Mouse (Mus musculus) liver, embryonic 13.5 days (tissue): ENCODE measurements around the gene Edn2. TPM values are rescaled to one million over a fixed set of nuclear protein-coding genes. Genes with fewer than 3 reads are reported as not detected.

ENCODE experiments used
- ATAC-seq: fragments of 200-750 bp; cut with Nextera tagmentation; 2 replicates; pipeline ENCODE4 v1.8.0; 2017; ENCODE audit warnings: low read depth, mild to moderate bottlenecking, moderate number of reproducible peaks, moderate library complexity
- DNase-seq: peaks from one replicate; pipeline ENCODE4 v3.0.0; 2022
- H3K27ac ChIP-seq: fragments of 300-500 bp; sonication (generic); 2 replicates; pipeline ENCODE4 v1.5.1; 2015; ENCODE audit warnings: moderate library complexity, mild to moderate bottlenecking, inconsistent platforms
- H3K27me3 ChIP-seq: fragments of 300-500 bp; sonication (generic); 2 replicates; pipeline ENCODE4 v1.6.1; 2015; ENCODE audit warnings: mild to moderate bottlenecking, inconsistent platforms
- H3K36me3 ChIP-seq: fragments of 300-500 bp; sonication (generic); 2 replicates; pipeline ENCODE4 v1.6.1; 2015; ENCODE audit warnings: mild to moderate bottlenecking, inconsistent platforms
- H3K4me1 ChIP-seq: fragments of 300-500 bp; sonication (generic); replicated peaks from 2 replicates; pipeline ENCODE4 v1.6.1; 2015; ENCODE audit warnings: inconsistent platforms
- H3K4me2 ChIP-seq: fragments of 300-500 bp; sonication (generic); 2 replicates; pipeline ENCODE4 v1.6.1; 2015; ENCODE audit warnings: inconsistent platforms, mild to moderate bottlenecking, moderate library complexity
- H3K4me3 ChIP-seq: fragments of 300-500 bp; sonication (generic); replicated peaks from 2 replicates; pipeline ENCODE4 v1.5.1; 2015; ENCODE audit warnings: mild to moderate bottlenecking, inconsistent platforms
- H3K9ac ChIP-seq: fragments of 300-500 bp; sonication (generic); 2 replicates; pipeline ENCODE4 v1.6.1; 2015; ENCODE audit warnings: mild to moderate bottlenecking, inconsistent platforms
- H3K9me3 ChIP-seq: fragments of 300-500 bp; sonication (generic); replicated peaks from 2 replicates; pipeline ENCODE4 v1.6.1; 2016; ENCODE audit warnings: inconsistent platforms
- WGBS: fragments of 180-500 bp; shearing (Covaris S2); methylation state at CpG from one replicate; pipeline ENCODE4 v1.1.7; 2015; ENCODE audit not compliant: insufficient replicate concordance; 5-methylcytosine and 5-hydroxymethylcytosine counted together
- polyA plus RNA-seq: library from polyadenylated mRNA; unstranded; fragments of >200 nt; fragmentation: Nextera tagmentation; extraction: Ambion mirVana; gene quantifications from 2 replicates; pipeline ENCODE4 v1.2.1, GENCODE M21; 2015

Gene Edn2
- polyA plus RNA-seq, 1 experiment from 2014 or later: 0.07 TPM

DNA sequence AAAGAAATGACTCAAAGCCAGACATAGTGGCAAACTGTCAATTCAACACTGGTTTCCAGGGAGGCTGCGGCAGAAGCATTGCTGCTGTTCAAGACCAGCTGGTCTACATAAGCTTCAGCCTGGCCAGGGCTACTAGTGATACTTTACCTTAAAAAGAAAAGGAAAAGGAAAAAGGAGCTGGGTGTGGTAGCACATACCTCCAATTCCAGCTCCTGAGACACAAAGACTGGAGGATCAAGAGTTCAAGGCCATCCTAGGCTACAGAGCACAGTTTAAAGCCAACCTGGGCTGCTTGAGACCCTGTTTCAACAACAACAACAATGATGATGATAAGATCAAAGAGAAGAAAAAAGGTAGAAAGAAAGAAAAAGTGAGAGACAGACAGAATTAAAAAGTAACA is 25.4 kb downstream of the Edn2 start:
- Histone ChIP-seq H3K9ac (no peak overlapping the region), H3K36me3 (no peaks in the 10 kb centered on the region), H3K4me2 (no peak overlapping the region), H3K27me3 (0 out of 2 replicates have a peak, but pooled peaks cover 2% of the 10 kb centered on the region), H3K9me3 (no peaks in the 10 kb centered on the region), H3K4me3 (no peak overlapping the region), H3K4me1 (no peaks in the 10 kb centered on the region), H3K27ac (no peak overlapping the region)
- ATAC-seq: no peak
- 76% methylated on average over 1 of the region's 1 CpGs for WGBS
- DNase-seq: no peak

DNA sequence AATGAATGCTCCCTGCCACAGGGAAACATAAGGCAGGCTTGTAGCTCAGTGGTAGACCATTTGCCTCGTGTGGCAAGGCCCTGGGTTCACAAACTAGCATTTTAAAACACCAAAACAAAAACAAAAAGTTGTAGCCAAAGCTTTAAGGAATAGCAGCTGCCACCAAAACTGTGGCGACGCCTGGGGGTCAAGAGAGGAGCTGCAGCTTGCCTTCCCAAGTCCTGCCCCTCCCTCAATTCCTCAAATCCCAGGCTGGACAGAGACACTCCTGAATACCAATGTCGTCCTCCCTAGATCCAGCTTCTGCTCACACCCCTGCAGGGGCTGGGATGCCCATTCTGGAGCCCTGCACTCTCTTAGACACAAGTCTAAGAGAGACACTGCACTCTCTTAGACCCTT is 25.9 kb downstream of the Edn2 start:
- no peak overlapping the region for H3K4me3 ChIP-seq
- DNase-seq: no peak
- 2% methylated on average over 4 of the region's 4 CpGs for WGBS

DNA sequence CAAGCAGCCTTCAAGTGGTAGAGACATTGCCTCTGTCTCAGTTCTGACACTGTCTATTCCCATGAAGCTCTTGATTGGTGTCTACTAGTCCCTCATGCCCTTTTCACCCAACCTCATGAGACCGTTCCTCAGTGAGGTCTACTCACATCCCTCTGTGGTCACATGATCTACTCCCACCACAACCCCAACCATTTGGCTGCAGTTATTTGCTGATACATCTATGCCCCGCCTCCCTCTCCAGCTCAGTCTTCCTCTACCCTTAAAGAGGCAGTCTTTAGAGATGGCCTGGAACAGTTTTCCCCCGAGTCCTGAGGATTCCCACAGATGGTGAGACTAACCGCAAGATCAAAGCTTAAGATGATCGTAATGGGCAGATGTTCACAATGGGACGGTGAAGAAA is 27.2 kb downstream of the Edn2 start:
- Histone ChIP-seq H3K27ac (no peak overlapping the region), H3K4me3 (no peak overlapping the region), H3K4me2 (no peak overlapping the region), H3K27me3 (0 out of 2 replicates have a peak, but pooled peaks cover 2% of the 10 kb centered on the region), H3K9ac (no peak overlapping the region), H3K9me3 (no peaks in the 10 kb centered on the region), H3K4me1 (no peaks in the 10 kb centered on the region; the same call in 1 of the 2 replicates), H3K36me3 (no peaks in the 10 kb centered on the region)
- WGBS: 65% methylated on average over 6 of the region's 6 CpGs
- DNase-seq (no peak), ATAC-seq (no peak)

More for the DNA sequence above, 25.9 kb downstream of the Edn2 start:
- Histone ChIP-seq H3K4me2 (no peak overlapping the region), H3K4me1 (no peaks in the 10 kb centered on the region; the same call in 1 of the 2 replicates), H3K27ac (no peak overlapping the region), H3K27me3 (0 out of 2 replicates have a peak, but pooled peaks cover 2% of the 10 kb centered on the region), H3K36me3 (no peaks in the 10 kb centered on the region), H3K9ac (no peak overlapping the region), H3K9me3 (no peaks in the 10 kb centered on the region)
- no peak for ATAC-seq

DNA sequence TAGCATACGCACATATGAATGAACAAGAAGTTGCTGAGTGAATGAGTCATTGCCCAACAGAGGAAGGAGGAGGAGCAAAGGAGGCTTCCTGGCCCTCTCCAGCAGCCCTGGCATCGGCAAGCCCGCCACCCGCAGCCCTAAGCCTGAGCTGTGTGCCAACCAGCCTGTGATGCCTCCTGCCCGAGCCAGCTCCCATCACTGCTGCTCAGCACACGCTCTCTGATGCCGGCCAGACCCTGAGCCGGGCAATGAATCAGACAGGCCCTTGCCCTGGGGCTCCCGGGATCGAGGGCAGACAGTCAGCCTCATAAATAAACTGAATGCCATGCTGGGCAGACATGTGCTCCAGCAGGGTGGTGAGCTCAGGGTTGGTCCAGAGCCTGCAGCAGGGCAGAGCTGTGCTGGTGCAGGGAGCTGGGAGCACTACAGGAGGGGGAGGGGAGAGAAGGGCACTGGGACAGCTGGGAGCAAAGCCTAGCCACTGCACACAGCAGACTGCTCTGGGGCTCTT is 27.7 kb downstream of the Edn2 start:
- ATAC-seq (no peak), DNase-seq (no peak)
- no peak overlapping the region for H3K27ac ChIP-seq
- no peaks in the 10 kb centered on the region for H3K9me3 ChIP-seq
- no peak overlapping the region for H3K4me2 ChIP-seq
- H3K4me1 ChIP-seq: no peaks in the 10 kb centered on the region; the same call in 1 of the 2 replicates
- 0 out of 2 replicates have a peak, but pooled peaks cover 2% of the 10 kb centered on the region for H3K27me3 ChIP-seq
- H3K36me3 ChIP-seq: no peaks in the 10 kb centered on the region
- 51% methylated on average over 10 of the region's 10 CpGs for WGBS
- no peak overlapping the region for H3K4me3 ChIP-seq
- H3K9ac ChIP-seq: no peak overlapping the region

DNA sequence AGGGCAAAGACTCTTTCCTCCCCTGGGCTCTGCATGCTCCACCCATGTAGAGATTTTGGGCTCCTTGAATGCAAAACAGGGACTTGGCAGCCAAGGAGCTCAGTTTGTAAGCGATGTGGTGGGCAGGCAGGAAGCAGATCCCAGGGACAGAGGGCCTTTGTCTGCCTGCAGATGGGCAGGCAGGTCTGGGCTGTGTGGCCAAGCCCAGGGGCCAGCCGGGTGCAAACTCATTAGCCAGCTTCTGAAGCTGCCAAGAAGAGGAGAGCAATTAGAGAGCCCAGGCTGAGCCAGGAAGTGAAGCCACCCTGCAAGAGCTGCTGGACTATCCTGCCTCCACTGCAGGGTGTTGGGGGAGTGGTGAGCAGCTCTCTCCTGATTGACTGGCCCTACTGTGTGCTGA is 28.9 kb downstream of the Edn2 start:
- WGBS: 24% methylated on average over 2 of the region's 2 CpGs
- no peak for ATAC-seq
- H3K27ac ChIP-seq: no peak overlapping the region
- 0 out of 2 replicates have a peak, but pooled peaks cover 2% of the 10 kb centered on the region for H3K27me3 ChIP-seq
- H3K36me3 ChIP-seq: no peaks in the 10 kb centered on the region
- no peak overlapping the region for H3K4me3 ChIP-seq
- H3K4me2 ChIP-seq: no peak overlapping the region
- DNase-seq: no peak
- no peaks in the 10 kb centered on the region; the same call in 1 of the 2 replicates for H3K4me1 ChIP-seq
- no peaks in the 10 kb centered on the region for H3K9me3 ChIP-seq
- no peak overlapping the region for H3K9ac ChIP-seq

DNA sequence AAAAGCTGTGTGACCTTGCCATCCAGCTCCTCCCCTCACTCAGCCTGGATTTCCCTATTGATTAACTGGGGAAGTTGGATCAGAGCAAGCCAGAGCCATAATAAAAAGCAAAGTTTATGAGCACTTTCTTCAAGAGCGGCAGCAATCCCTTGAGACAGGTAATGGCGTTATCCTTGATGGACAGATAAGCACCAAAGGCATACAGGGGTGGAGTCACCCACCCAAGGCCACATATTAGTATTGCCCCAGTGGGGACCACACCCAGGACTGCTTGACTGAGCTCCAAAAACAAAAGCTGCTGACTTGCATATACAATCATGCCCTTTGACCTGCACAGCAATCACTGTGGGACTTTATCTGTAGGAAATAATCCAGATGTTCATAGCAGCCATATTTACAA is 31.0 kb downstream of the Edn2 start:
- Histone ChIP-seq H3K9me3 (no peaks in the 10 kb centered on the region), H3K9ac (no peak overlapping the region), H3K27ac (no peak overlapping the region), H3K27me3 (0 out of 2 replicates have a peak, but pooled peaks cover 2% of the 10 kb centered on the region), H3K36me3 (no peaks in the 10 kb centered on the region), H3K4me2 (no peak overlapping the region), H3K4me3 (no peak overlapping the region), H3K4me1 (no peaks in the 10 kb centered on the region; the same call in 1 of the 2 replicates)
- ATAC-seq (no peak), DNase-seq (no peak)
- 67% methylated on average over 2 of the region's 2 CpGs for WGBS

DNA sequence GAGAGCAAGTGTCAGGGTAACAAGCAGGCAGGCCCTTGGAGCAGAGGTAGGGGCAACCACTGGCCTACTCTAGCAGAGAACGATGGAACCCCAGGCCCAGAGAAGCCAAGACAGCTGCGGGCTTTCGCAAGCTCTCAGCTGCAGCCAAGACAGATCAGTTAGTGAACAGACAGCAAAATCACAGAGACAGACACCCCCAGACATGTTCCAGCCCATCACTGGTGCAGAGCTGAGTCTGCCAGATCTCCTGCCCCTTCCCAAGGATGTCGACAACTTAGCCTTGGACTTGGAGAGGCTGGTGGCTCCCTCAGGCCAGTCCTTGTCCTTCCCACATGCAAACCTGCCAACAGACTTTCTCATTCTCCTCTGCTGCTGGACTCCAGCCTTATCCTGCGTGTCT is 33.0 kb downstream of the Edn2 start:
- Histone ChIP-seq H3K4me2 (no peak overlapping the region), H3K4me1 (no peaks in the 10 kb centered on the region; the same call in 1 of the 2 replicates), H3K36me3 (no peaks in the 10 kb centered on the region), H3K27ac (no peak overlapping the region), H3K9ac (no peak overlapping the region), H3K27me3 (no peaks in the 10 kb centered on the region), H3K9me3 (no peaks in the 10 kb centered on the region), H3K4me3 (no peak overlapping the region)
- no peak for DNase-seq
- 62% methylated on average over 5 of the region's 5 CpGs for WGBS
- ATAC-seq: no peak

DNA sequence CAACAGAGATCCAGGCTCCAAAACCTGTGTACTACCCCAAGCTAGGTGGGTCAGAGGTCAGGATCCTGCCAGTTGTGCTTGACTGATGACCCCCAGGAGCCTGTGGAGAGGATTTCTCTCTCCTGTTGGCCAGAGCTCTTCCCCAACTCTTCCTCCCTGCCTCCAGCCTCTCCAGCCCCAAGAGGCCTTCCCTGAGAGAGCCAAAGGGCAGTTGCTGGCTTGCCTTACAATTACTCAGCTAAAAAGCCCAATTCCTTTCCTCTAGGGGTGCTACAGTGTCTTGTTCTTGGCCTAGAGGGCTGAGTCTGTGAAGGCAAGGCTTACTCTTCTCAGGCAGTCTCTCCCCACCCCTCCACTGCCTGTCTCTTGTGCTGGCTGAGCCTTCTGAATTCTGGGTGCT is 34.0 kb downstream of the Edn2 start:
- H3K9me3 ChIP-seq: no peaks in the 10 kb centered on the region
- DNase-seq: no peak
- no peak overlapping the region for H3K9ac ChIP-seq

DNA sequence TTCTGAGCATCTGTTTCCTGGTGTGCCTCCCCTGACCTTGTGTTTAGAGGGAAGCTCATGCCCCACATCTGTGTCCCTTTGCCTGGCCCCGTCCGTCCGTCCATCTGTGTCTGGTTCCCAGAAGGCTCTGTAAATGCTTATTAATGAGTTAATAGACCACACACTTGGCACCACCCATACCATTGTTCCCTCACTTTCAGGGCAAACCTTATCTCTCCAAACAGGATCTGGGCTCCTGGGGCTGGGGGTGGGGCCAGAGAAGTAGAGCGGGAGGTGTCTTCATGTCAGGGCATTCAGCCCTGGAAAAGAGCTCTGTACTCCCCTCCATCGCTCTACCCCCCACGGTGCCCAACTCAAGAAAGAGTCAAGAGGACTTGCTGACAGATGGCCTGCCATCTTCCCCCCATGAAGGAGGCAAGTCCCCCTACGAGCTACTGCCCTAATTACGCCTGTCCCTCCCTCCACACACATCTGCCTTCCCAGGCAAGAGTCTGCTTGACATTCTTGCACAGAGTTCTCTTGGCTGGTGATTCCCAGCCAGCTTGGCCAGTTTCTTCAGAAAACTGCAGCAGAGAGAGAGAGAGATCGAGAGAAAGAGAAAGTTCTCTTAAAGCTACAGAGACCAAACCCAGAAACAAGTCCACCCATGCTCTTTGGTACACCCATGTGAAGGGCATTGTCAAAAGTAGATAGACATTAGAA is 38.3 kb downstream of the Edn2 start:
- WGBS: 27% methylated on average over 9 of the region's 9 CpGs
- Histone ChIP-seq H3K9ac (no peak overlapping the region), H3K4me3 (no peak overlapping the region), H3K27ac (no peak overlapping the region), H3K4me2 (no peak overlapping the region), H3K9me3 (no peaks in the 10 kb centered on the region), H3K27me3 (no peaks in the 10 kb centered on the region), H3K4me1 (no peaks in the 10 kb centered on the region; the same call in 1 of the 2 replicates), H3K36me3 (no peaks in the 10 kb centered on the region)
- ATAC-seq (no peak), DNase-seq (no peak)

More for the DNA sequence above, 34.0 kb downstream of the Edn2 start:
- H3K4me3 ChIP-seq: no peak overlapping the region
- no peak overlapping the region for H3K27ac ChIP-seq
- no peak for ATAC-seq
- no peaks in the 10 kb centered on the region for H3K27me3 ChIP-seq
- H3K4me2 ChIP-seq: no peak overlapping the region
- H3K36me3 ChIP-seq: no peaks in the 10 kb centered on the region
- no peaks in the 10 kb centered on the region; the same call in 1 of the 2 replicates for H3K4me1 ChIP-seq

DNA sequence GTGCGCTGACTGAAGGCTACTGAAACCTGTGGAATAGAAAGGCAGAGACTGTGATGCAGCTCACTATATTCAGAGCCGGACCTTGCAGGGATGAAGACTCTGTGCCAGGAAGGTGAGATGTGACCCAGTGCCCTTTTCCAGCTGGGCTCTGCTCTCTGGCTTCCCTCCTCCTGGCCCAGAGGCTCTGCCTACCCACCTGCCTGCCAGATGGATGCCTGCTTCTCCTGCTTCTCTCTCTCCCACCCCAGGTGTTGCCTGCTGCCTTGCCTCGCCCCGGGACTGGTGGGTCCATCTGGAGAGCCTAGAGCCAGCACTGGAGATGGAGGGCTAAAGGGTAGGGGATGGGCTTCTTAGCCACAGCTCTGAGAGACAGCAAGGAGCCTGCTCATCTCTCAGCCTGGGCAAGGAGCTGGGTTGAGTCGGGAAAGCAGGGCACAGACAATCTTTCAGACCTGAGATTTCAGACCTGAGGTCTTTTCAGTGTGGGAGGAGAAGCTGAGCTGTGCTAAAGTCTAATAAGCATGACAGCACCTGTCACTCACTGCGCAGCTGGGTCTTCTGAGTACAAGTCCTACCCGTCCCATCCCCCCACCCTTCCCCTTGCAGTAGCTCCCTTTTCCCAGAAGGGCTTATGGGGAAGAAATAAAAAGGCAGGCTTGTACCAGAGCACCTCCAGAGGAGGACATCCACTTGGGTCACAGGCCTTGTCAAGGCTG is 39.7 kb downstream of the Edn2 start:
- Histone ChIP-seq H3K9ac (no peak overlapping the region), H3K27me3 (no peaks in the 10 kb centered on the region), H3K36me3 (no peaks in the 10 kb centered on the region), H3K9me3 (no peaks in the 10 kb centered on the region), H3K4me3 (no peak overlapping the region), H3K4me2 (no peak overlapping the region), H3K27ac (no peak overlapping the region), H3K4me1 (peaks cover 3% of the 10 kb centered on the region; the same call in 1 of the 2 replicates)
- 62% methylated on average over 7 of the region's 7 CpGs for WGBS
- no peak for ATAC-seq
- no peak for DNase-seq

DNA sequence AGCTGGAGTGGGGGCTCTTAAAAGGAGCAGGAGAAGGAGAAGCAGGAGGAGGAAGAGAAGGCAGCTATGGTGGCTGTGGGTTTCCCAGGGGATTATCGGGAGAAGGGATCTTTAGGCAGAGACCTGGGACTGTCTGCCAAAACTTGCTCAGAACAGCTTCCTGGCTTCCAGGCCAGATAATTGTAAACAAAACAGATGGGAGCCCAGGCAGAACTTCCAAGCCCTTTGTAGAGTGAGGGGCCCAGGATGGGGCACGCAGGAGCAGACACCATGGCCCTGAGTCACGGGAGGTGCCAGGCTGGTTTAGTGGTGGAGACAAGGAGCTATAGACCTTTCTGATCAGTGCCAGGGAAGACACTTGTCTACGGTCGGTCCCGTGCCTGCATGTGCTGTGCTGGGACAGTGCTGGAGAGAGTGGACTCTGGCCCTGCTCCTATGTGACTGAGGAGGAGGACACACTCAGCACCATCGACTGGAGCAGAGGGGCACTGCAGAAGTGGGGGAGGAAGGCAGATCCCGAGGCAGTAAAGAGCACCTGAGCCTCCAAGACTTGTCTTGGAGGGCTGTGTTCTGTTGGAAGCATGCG is 43.4 kb downstream of the Edn2 start:
- ATAC-seq: no peak
- Histone ChIP-seq H3K9ac (no peak overlapping the region), H3K4me3 (no peak overlapping the region), H3K36me3 (no peaks in the 10 kb centered on the region), H3K9me3 (no peaks in the 10 kb centered on the region), H3K27ac (no peak overlapping the region), H3K4me1 (peaks cover 3% of the 10 kb centered on the region; the same call in 1 of the 2 replicates), H3K27me3 (no peaks in the 10 kb centered on the region), H3K4me2 (no peak overlapping the region)
- DNase-seq: no peak
- 44% methylated on average over 9 of the region's 9 CpGs for WGBS
